Mouse (Mus musculus) liver, adult (tissue): ENCODE data around the gene Sox5.

Experiments used
- GATA4 ChIP-seq: IDR thresholded peaks from 2 replicates; pipeline ENCODE4 v1.6.1; 2014; ENCODE audit warnings: mild to moderate bottlenecking, low read length; ENCODE audit not compliant: insufficient replicate concordance

The Sox5 gene

GRCm38 (mm10) chr6:143860036-143860435 lies 921.7 kb downstream of the Sox5 start:
- TF ChIP-seq GATA4 = no peak

- no peak for TF ChIP-seq GATA4
These were observed 922.2 kb downstream of the Sox5 start for GRCm38 (mm10) chr6:143859535-143859934.

GRCm38 (mm10) chr6:143858551-143858950 lies 923.2 kb downstream of the Sox5 start:
- no peak for TF ChIP-seq GATA4

GRCm38 (mm10) chr6:143857376-143857775 lies 924.4 kb downstream of the Sox5 start:
- TF ChIP-seq GATA4 = no peak

GRCm38 (mm10) chr6:143855421-143855820 lies 926.4 kb downstream of the Sox5 start:
- TF ChIP-seq GATA4 = no peak

- no peak for TF ChIP-seq GATA4
These were observed 927.7 kb downstream of the Sox5 start for GRCm38 (mm10) chr6:143854031-143854430.

GRCm38 (mm10) chr6:143845761-143846160 lies 936.0 kb downstream of the Sox5 start:
- TF ChIP-seq GATA4 = no peak

- TF ChIP-seq GATA4 = no peak
These were observed 937.1 kb downstream of the Sox5 start for GRCm38 (mm10) chr6:143844701-143844970.

- no peak for TF ChIP-seq GATA4
These were observed 937.7 kb downstream of the Sox5 start for GRCm38 (mm10) chr6:143843933-143844700.

- TF ChIP-seq GATA4 = no peak
These were observed 939.8 kb downstream of the Sox5 start for GRCm38 (mm10) chr6:143841954-143842353.

GRCm38 (mm10) chr6:143841109-143841638 lies 940.6 kb downstream of the Sox5 start:
- no peak for TF ChIP-seq GATA4

GRCm38 (mm10) chr6:143838384-143839076 lies 943.2 kb downstream of the Sox5 start:
- TF ChIP-seq GATA4 = no peak

- TF ChIP-seq GATA4 = no peak
These were observed 946.4 kb downstream of the Sox5 start for GRCm38 (mm10) chr6:143835331-143835730.

GRCm38 (mm10) chr6:143833986-143834385 lies 947.8 kb downstream of the Sox5 start:
- no peak for TF ChIP-seq GATA4

- no peak for TF ChIP-seq GATA4
These were observed 948.6 kb downstream of the Sox5 start for GRCm38 (mm10) chr6:143833182-143833558.

GRCm38 (mm10) chr6:143832483-143833181 lies 949.1 kb downstream of the Sox5 start:
- no peak for TF ChIP-seq GATA4
